Mouse (Mus musculus) left cerebral cortex, adult 8-10 months (tissue): Measurements from ENCODE around the gene Acsm1. TPM values are rescaled to one million over a fixed set of nuclear protein-coding genes. Genes with fewer than 3 reads are reported as not detected.
"Not testable (repeated sequence)": the region's sequence is repeated elsewhere in the genome, so short reads cannot be mapped to it uniquely, and the experiment has no call there.

ENCODE experiments used
- DNase-seq, 2 experiments: peaks; one replicate each; pipeline ENCODE4 v3.0.0; 2022; ENCODE audit warnings: low spot score in 2 of 2
- total RNA-seq, 4 experiments: library from RNA; stranded (reverse); gene quantifications; 2 replicates each; pipeline ENCODE4 v1.2.4; 2022

Gene Acsm1
- not detected for total RNA-seq

- DNase-seq, result no peak
Measured at GRCm38 (mm10) chr7:119606664-119607076, at the start of gene Acsm1. Gene Acsm1, plus strand, starts transcription at chr7:119607026.

GRCm38 (mm10) chr7:119559789-119560451 lies 46.9 kb upstream of the Acsm1 start:
- DNase-seq, result no peak

DNA sequence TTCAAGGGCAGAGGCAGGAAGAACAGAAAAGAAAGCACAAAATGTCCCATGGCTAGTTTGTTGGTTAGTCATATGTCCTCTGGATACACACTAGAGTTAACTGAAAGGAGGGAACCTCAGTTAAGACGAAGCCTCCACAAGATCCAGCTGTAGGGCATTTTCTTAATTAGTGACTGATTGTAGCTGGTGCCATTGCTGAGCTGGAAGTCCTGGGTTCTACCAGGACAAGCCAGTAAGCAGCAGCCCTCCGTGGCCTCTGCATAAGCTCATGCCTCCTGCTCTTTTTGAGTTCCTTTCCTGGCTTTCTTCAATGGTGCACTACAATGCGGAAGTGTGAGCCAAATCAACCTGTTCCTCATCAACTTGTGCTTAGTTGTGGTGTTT lies 46.4 kb upstream of the Acsm1 start:
- DNase-seq, result no peak

GRCm38 (mm10) chr7:119561441-119561840 lies 45.4 kb upstream of the Acsm1 start:
- no peak for DNase-seq

GRCm38 (mm10) chr7:119562476-119562875 lies 44.4 kb upstream of the Acsm1 start:
- not testable (repeated sequence) for DNase-seq

DNA sequence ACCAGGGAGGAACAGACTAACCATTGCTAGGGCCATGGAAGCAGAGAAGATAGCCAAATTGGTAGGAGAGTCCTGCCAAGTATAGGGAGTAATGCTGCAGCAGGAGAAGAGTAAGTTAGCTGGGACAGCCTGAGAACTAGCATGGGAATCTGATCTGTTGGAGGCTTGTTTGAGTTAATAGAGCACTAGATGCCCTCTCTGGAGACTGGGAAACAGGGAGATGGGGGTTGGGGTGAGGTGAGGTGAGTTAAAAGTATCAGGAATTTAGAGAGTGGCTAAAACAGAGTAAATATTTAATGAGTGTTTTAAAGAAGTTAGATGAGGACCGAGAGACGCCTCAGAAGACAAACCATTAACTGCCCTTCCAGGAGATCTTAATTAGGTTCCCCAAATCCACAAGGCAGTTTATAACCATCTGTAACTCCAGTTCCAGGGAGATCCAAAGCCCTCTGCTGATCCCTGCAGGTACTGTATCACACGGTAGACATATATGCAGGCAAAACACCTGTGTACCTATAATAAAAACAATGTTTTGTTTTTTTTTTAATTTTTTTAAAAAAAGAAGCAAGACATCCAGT lies 12.2 kb upstream of the Acsm1 start:
- no peak for DNase-seq

GRCm38 (mm10) chr7:119595306-119595705 lies 11.5 kb upstream of the Acsm1 start:
- no peak for DNase-seq

DNA sequence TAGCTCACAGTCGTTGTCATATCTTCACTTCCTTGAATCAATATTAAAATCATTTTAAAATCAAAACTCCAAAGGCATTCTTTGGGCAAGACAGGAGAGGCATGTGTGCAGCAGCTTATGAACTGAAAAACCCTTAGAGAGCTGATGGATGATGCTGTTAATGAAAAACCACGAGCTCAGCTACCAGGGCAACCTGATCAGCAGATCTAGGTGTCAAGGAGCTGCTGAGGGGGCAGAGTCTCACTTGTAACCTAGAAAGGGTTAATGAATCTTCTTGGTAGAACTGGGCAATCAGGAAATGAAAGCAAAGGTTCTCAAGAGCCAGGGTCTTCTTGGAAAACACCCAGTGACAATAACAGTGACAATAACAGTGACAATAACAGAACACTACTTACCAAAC lies 10.3 kb upstream of the Acsm1 start:
- no peak for DNase-seq

GRCm38 (mm10) chr7:119601195-119601953 lies 5.5 kb upstream of the Acsm1 start:
- no peak for DNase-seq

DNA sequence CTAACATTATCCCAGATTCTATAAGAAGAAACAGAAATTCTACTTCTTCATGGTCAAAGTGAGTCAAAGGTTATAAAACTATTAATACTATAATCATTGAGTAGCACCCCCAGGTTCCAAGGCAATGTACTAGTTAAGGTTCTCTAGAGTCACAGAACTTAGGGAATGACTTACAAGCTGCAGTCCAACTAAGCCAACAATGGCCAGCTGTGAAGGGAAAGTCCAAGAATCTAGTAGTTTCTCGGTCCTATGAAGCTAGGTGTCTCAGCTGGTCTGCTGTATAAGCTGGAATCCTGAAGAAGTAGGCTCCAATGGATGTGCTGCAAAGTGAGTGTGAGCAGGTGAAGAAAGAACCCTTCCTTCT lies 4.9 kb upstream of the Acsm1 start:
- no peak for DNase-seq

DNA sequence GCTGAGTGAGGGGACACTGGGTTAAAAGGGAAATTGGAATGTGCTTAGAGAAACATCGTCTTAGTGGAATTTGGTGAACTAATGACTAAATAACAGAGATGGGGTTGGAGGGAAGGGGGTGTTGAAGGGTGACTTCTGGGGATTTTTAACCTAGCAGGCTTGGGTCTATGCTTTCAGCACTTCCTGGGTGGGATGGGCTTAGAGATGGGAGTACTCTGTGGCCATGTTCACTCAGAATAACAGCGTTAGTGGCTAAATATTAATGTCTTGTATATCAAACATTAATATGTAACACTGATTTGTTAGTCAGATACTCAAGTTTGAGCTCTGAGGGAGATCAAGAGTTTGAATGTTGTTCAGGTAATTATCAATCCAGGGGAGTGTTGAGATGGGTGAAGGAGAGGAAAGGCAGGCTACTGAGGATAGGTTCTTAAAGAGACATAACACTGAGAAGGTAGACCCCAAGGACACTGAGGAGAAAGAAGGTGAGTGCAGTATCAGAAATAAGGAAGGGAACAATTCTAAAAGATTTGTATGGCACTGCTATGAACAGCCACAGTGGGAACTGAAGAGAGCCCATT lies 1.8 kb upstream of the Acsm1 start:
- no peak for DNase-seq

DNA sequence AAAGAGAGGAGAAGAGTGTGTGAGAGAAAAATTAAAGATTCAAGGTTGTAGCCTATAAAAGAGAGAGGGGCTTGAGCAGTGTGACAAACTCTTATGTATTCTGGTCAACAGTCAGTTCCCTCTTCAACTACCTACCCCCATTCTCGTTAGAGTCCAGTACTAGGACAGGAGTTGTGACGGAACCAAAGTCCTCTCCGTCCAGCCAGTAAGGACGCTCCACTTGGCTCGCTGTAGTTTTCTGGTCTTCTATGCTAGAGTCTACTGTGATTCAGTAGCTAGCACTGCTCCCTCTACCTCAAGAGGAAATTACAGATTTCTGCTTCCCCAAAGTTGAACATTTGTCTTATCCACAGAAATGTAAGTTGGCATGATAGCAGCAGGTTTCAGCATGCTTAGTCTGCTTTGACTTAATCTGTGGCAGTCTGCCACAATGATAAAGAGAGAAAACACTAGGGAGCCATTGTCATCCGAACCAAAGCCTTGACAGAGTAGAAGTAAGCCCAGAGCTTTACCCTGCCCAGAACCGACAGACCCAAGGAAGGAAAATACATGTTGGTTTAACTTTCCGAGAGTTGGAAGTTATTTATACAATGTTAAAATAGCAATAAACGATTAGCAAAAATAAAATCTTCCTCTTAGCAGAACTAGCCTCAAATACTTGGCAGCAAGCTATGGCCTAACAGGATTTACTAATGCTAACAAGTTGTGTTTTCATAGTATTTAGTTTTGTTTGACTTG lies 731 bp upstream of the Acsm1 start:
- DNase-seq, result no peak

DNA sequence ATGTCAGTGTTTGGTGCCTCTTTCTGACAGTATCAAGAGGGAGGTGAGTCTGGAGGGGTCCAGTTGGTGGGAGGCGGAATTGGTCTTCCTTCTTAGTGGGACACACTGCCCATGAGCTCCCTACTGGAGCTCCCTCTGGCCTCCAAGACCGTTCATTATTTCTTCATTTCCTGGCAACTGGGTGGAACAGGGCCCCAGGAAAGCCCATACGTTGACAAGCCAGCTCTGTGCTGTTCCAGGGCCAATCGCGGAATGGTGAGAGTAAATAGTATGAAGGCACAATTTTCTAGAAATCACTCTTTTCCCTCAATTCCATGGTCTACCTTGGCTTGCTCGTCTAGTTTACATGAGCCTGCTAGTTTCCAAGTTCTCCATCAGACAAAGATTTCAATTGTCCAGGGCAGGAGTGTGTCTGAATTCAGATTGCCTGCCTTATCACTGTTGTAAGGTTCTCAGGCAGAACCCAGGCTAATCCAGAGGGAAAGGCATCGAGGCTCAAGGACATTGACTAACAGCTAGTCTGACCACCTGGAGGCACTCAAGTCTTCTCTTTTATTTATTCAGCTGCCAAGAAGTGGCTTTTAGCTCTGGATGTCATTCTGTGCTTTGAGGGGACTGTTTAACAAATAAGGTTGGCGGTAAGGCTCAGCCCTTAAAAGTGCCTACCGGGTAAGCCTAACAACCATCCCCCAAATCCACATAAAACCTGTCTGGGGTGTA lies 1.1 kb downstream of the Acsm1 start:
- no peak for DNase-seq

GRCm38 (mm10) chr7:119616531-119616930 lies 9.7 kb downstream of the Acsm1 start:
- DNase-seq, result no peak

DNA sequence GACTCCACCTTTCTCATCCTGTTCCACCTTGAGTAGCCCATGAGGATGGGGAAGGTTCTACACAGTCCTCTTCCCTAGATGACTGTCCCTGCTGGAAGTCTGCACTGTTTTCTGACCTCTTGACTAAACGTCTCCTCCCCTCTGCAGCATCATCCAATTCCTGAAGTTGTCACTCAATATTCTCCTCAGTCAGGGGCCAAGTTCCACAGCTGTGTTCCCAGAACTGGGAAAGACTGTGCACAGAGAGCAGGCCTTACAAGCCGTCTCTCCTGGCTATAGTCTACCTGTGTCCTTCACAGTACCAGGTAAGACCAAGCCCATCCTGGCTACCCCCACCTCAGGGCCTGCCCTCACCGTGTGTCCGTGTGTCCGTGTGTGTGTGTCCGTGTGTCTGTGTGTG lies 10.8 kb downstream of the Acsm1 start:
- no peak for DNase-seq

DNA sequence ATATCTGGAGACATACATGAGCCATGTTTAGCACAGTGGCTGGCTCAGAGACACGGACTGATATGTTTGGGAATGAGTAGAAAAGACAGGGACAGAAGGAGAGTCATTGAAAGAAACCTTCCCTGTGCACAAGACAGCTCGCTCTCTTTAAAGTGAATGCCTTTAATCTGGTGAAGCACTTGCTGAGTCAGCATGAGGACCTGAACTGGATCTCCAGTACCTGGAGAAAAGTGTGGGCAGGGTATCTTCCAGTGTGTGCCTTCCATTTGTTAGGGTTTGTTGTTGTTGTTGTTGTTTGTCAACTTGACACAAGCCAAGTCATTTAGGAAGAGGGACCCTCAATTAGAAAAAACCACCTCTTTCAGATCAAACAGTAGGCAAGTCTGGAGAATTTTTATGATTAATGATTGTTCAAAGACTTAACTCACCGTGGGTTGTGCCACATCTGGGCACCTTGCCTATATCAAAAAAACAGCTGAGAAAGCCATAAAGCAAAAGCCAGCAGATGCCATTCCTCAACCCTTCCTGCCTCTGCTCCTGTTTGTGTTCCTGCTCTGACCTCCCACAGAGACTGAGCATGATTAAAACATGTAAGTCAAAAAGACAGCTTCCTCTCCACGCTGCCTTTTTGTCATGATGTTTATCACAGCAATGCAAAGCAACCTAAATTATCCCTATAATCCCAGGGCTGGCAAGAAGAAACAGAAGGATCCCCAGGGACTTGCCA lies 11.5 kb downstream of the Acsm1 start:
- DNase-seq, result no peak

- no peak for DNase-seq
Measured at GRCm38 (mm10) chr7:119620157-119620556, 13.3 kb downstream of the Acsm1 start.

DNA sequence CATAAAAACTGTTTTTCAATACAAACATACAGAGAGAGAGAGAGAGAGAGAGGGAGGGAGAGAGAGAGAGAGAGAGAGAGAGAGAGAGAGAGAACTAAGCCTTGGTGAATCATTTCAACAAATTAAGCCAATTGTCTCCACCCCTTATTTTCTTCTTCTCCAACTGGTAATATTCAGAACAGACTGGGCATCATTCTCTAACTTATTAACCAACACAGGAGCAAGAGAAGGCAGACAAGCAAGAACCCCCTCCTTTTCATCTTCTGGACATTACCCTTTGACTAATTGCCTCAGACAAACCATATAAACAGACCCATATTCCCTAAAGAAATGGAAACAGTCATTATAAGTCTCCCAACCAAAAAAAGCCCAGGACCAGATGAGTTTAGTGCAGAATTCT lies 31.9 kb downstream of the Acsm1 start:
- no peak for DNase-seq

GRCm38 (mm10) chr7:119642307-119642706 lies 35.5 kb downstream of the Acsm1 start:
- DNase-seq, result no peak

DNA sequence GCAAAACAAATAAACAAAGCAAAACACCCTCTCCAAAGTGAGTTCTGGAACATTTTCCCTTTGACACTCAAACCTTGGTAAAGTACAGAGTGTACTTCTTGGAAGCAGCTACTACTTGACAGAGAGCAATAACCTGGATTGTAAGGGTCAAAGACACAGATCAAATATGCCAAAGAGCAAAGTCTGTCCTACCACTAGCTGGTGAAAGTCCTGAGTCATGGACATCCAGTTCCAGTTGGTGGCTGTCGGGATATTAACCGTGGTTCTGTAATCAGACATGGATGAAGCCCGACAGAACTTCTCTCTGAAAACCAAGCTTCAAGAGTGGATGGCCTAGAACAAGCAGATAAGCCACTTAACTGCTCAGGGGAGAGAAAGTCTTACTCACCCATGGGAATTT lies 61.1 kb downstream of the Acsm1 start:
- no peak for DNase-seq
